Mouse (Mus musculus) heart, postnatal 0 days (tissue): ENCODE data around the gene Arglu1. TPM values are rescaled to one million over a fixed set of nuclear protein-coding genes. Genes with fewer than 3 reads are reported as not detected.

Source experiments
- ATAC-seq: fragments of 200-750 bp; cut with Nextera tagmentation; 2 replicates; pipeline ENCODE4 v1.8.0; 2017; ENCODE audit warnings: low read depth, moderate number of reproducible peaks, moderate library complexity; ENCODE audit not compliant: insufficient read depth
- DNase-seq: peaks from one replicate; pipeline ENCODE4 v3.0.0-alpha.2; 2016; ENCODE audit warnings: low spot score
- H3K27ac ChIP-seq: fragments of 300-500 bp; sonication (generic); 2 replicates; pipeline ENCODE4 v1.5.1; 2014; ENCODE audit warnings: low read depth, mild to moderate bottlenecking
- H3K27me3 ChIP-seq: fragments of 300-500 bp; sonication (generic); 2 replicates; pipeline ENCODE4 v1.6.1; 2014; ENCODE audit warnings: low read length, mixed read lengths; ENCODE audit not compliant: control insufficient read depth, insufficient read depth
- H3K36me3 ChIP-seq: fragments of 300-500 bp; sonication (generic); replicated peaks from 2 replicates; pipeline ENCODE4 v1.6.1; 2014; ENCODE audit warnings: low read length, mixed read lengths; ENCODE audit not compliant: control insufficient read depth, insufficient read depth
- H3K4me1 ChIP-seq: fragments of 300-500 bp; sonication (generic); 2 replicates; pipeline ENCODE4 v1.6.1; 2014; ENCODE audit warnings: antibody characterized with exemption; ENCODE audit not compliant: control insufficient read depth, insufficient read depth
- H3K4me2 ChIP-seq: fragments of 300-500 bp; sonication (generic); 2 replicates; pipeline ENCODE4 v1.6.1; 2014; ENCODE audit warnings: low read depth, mild to moderate bottlenecking, low read length, moderate library complexity
- H3K4me3 ChIP-seq: fragments of 300-500 bp; sonication (generic); 2 replicates; pipeline ENCODE4 v1.5.1; 2014; ENCODE audit warnings: low read depth, low read length
- H3K9ac ChIP-seq: fragments of 300-500 bp; sonication (generic); replicated peaks from 2 replicates; pipeline ENCODE4 v1.6.1; 2014; ENCODE audit warnings: low read depth, low read length, mixed read lengths
- H3K9me3 ChIP-seq: fragments of 300-500 bp; sonication (generic); replicated peaks from 2 replicates; pipeline ENCODE4 v1.6.1; 2016; ENCODE audit warnings: low read length; ENCODE audit not compliant: control insufficient read depth
- CTCF ChIP-seq: IDR thresholded peaks from 2 replicates; pipeline ENCODE4 v1.5.1; 2016; ENCODE audit warnings: antibody characterized with exemption, control low read depth, low read depth
- EP300 ChIP-seq: IDR thresholded peaks from 2 replicates; pipeline ENCODE4 v1.6.1; 2016; ENCODE audit warnings: antibody characterized with exemption, low read depth
- WGBS: fragments of 180-500 bp; shearing (Covaris S2); extraction: QIAGEN DNeasy Blood & Tissue Kit; methylation state at CpG from one replicate; pipeline ENCODE4 v1.1.7; 2014; 5-methylcytosine and 5-hydroxymethylcytosine counted together
- polyA plus RNA-seq: library from polyadenylated mRNA; unstranded; fragments of >200 nt; fragmentation: Nextera tagmentation; extraction: Ambion mirVana; gene quantifications from 2 replicates; pipeline ENCODE4 v1.2.1, GENCODE M21; 2015
- total RNA-seq: library from RNA; depleted of rRNA; stranded (reverse); fragments of >200 nt; gene quantifications from 2 replicates; pipeline ENCODE4 v1.2.3, GENCODE M21; 2014; ENCODE audit warnings: low replicate concordance

The Arglu1 gene
- total and polyA plus RNA-seq, 2 experiments from 2014 or later, result 38.6 to 68.0 TPM

- Histone ChIP-seq H3K9ac (peak within 1 kb of the TSS; percentile 76), H3K9me3 (no peaks in the 10 kb centered on the region), H3K36me3 (0 out of 2 replicates have a peak, but pooled peaks cover 12% of the 10 kb centered on the region), H3K4me1 (no peaks in the 10 kb centered on the region), H3K27me3 (no peaks in the 10 kb centered on the region), H3K4me3 (peak within 1 kb of the TSS; percentile 79), H3K27ac (peak within 1 kb of the TSS; percentile 75), H3K4me2 (peak within 1 kb of the TSS; percentile 96)
- DNase-seq (peak; percentile 87), ATAC-seq (peak; percentile 92)
- no peak; the same call in 1 of the 2 replicates for TF ChIP-seq CTCF
- TF ChIP-seq EP300, result peak; percentile 83
- WGBS, result under 1% methylated on average over 70 of the region's 70 CpGs
Measured at GRCm38 (mm10) chr8:8661103-8661758, 29.1 kb downstream of the Arglu1 start, which contains the start of gene Efnb2. Gene Efnb2, minus strand, starts transcription at chr8:8661242.

GRCm38 (mm10) chr8:8660307-8661098, 29.8 kb downstream of the Arglu1 start:
- Histone ChIP-seq H3K36me3 (0 out of 2 replicates have a peak, but pooled peaks cover 8% of the 10 kb centered on the region), H3K4me1 (no peaks in the 10 kb centered on the region), H3K9me3 (no peaks in the 10 kb centered on the region), H3K4me3 (peak overlapping the region; percentile 79), H3K9ac (peak overlapping the region; percentile 76), H3K27ac (peak overlapping the region; percentile 72), H3K4me2 (peak overlapping the region; percentile 96), H3K27me3 (no peaks in the 10 kb centered on the region)
- under 1% methylated on average over 84 of the region's 88 CpGs for WGBS
- ATAC-seq, result peak; percentile 24
- TF ChIP-seq EP300 (no peak), CTCF (no peak)
- no peak for DNase-seq

GRCm38 (mm10) chr8:8659503-8660306, 30.6 kb downstream of the Arglu1 start:
- Histone ChIP-seq H3K9ac (peak overlapping the region; percentile 76), H3K27ac (peak overlapping the region; percentile 72), H3K4me1 (no peaks in the 10 kb centered on the region), H3K36me3 (0 out of 2 replicates have a peak, but pooled peaks cover 6% of the 10 kb centered on the region), H3K27me3 (no peaks in the 10 kb centered on the region), H3K4me3 (peak overlapping the region; percentile 79), H3K9me3 (no peaks in the 10 kb centered on the region), H3K4me2 (peak overlapping the region; percentile 96)
- no peak for DNase-seq
- TF ChIP-seq CTCF, result no peak
- TF ChIP-seq EP300, result no peak
- ATAC-seq, result no peak
- WGBS, result under 1% methylated on average over 53 of the region's 53 CpGs

GRCm38 (mm10) chr8:8658426-8659224, 31.7 kb downstream of the Arglu1 start:
- WGBS, result 9% methylated on average over 19 of the region's 19 CpGs
- Histone ChIP-seq H3K27me3 (no peaks in the 10 kb centered on the region), H3K4me2 (peak overlapping the region; percentile 96), H3K36me3 (no peaks in the 10 kb centered on the region), H3K27ac (peak overlapping the region; percentile 18; the same call in 1 of the 2 replicates), H3K4me1 (no peaks in the 10 kb centered on the region), H3K9ac (peak overlapping the region; percentile 76), H3K9me3 (no peaks in the 10 kb centered on the region), H3K4me3 (peak overlapping the region; percentile 79)
- TF ChIP-seq EP300 (no peak), CTCF (peak; percentile 78)
- peak; percentile 60 for ATAC-seq
- peak; percentile 90 for DNase-seq
